Mouse (Mus musculus) megakaryocyte, adult 5-6 weeks (primary cell): ENCODE data around the gene Sema4g. TPM values are rescaled to one million over a fixed set of nuclear protein-coding genes. Genes with fewer than 3 reads are reported as not detected.
A peak's percentile ranks its signal among the peaks of the same experiment; 100 is the strongest.
"Not testable (repeated sequence)": the region's sequence is repeated elsewhere in the genome, so short reads cannot be mapped to it uniquely, and the experiment has no call there.

Experiments used
- ATAC-seq: 2 replicates; pipeline ENCODE4 v1.8.0; 2016; ENCODE audit warnings: mild to moderate bottlenecking, inconsistent platforms; ENCODE audit not compliant: poor library complexity, severe bottlenecking
- total RNA-seq, 2 experiments: library from RNA; stranded (forward) in 1 of 2; stranded (reverse) in 1 of 2; fragments of 153-499, 151-499 nt in 1 of 2; fragments of 221-1000, 200-1000 nt in 1 of 2; gene quantifications; 2 replicates each; pipeline versions ENCODE4 v1.2.3 to v1.2.4; 2015 to 2017

Sema4g gene
- total RNA-seq, 2 experiments from 2014 or later, result not detected

DNA sequence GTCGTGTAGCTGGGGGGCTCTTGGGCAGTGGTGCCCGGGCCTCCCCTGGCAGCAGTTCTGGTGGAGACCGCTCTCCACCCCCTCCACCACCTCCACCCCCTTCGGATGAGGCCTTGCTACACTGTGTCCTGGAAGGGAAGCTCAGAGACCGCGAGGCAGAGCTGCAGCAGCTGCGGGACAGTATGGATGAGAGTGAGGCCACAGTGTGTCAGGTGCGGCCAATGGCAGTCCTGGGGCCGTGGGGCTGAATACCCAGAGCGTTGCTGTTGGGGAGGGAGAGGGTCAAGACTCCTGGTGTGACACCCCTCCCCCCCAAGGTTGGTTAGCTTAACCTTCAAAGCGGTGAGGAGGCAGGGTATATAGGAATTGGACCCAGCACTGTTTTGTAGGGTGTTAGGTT lies 35.1 kb downstream of the Sema4g start:
- no peak for ATAC-seq

DNA sequence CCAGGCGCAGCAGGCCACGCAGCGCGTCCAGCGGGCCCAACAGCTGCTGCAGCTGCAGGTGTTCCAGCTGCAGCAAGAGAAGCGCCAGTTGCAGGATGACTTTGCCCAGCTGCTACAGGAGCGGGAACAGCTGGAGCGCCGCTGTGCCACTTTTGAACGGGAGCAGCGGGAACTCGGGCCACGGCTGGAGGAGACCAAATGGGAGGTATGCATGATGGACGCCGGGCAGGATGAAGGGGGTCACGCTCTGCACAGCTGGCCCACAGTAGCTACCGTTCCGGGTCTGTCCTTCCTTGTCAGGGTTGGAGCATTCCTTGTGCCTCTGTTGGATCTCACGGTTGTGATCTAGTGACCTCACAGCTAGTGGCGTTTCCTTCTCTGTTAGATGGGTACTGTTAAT lies 35.9 kb downstream of the Sema4g start:
- no peak for ATAC-seq

DNA sequence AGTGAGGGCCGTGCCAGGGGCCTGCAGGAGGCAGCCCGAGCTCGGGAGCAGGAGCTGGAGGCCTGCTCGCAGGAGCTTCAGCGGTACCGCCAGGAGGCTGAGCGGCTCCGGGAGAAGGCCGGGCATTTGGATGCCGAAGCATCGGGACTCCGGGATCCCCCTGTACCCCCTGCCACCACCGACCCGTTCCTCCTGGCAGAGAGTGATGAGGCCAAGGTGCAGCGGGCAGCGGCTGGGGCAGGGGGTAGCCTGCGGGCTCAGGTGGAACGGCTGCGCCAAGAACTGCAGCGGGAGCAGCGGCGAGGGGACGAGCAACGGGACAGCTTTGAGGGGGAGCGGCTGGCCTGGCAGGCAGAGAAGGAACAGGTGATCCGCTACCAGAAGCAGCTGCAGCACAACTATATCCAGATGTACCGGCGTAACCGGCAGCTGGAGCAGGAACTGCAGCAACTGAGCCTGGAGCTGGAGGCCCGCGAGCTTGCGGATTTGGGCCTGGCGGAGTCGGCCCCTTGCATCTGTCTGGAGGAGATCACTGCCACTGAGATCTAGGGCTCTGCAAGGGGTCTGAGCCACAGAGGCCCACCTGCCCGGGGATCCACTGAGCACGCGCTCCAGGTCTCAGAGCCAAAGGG lies 37.2 kb downstream of the Sema4g start:
- ATAC-seq, result no peak

DNA sequence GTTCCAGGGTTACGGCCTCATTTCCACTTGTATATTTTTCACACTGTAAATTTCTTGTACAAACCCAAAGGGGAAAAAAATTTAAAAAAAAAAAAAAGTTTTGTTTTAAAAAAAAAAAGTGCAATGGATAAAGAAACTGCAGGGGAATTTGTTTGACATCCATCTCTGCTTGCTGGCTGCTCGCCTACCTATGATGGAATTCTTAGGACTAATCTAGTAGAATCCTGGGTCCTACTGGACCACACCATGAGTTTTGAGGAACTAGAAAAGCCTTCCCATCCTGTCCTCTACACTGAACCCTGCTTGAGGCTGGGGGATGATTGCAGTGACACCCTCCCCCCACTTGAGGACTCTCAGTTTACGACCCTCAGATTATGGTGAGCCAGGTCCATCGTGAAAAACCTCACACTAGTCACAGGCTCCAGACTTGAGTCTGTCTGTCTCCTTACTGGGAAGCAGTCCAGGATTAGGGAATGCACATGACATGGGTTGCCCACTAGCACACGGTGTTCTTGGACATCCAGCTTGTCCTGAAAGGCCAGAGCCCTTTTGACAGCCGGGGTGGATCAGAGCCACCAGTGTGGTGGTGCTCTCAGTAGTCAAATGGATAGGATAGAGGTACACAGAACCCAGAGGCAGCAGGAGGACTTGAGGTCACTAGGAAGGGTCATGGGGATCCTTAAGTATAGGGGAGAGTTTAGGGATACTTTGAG lies 38.2 kb downstream of the Sema4g start:
- ATAC-seq, result no peak

DNA sequence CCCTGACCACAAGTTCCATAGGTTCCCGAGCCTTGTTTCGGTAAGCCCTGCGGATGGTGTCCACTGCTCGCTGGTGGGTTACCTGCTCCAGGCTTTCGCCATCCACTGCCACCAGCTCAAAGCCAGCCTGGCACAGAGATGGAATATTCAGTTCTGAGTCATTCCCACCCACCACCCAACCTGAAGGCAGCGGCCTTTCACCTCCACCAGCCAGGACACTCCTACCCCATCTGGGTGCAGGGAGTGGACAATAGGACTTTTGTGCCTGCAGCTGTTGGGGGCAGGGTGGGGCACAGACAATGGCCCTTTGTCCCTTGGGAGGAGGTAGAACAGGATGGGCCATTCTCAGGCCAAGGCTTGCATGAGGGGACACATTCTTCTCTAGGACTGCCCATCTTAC lies 38.9 kb downstream of the Sema4g start:
- ATAC-seq, result no peak

DNA sequence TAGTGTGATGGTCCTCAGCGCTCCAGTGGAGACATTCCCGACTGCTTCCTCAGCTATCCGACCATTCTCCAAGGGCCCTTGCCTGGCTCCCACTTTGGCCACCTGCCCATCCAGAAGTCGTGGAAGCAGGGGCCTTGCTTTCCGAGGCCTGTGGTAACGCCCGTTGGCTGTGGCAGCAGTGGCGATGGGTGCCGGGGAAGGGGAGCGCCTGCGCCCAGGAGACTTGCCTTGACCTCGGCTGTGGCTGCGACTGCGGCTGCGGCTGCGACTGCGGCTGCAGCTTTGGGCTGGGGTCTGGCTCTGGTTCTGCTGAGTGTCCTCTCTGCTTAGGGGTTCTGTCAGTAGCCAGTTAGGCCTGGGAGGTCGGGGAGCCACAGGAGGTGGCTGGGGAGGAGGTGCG lies 39.8 kb downstream of the Sema4g start:
- ATAC-seq, result no peak

DNA sequence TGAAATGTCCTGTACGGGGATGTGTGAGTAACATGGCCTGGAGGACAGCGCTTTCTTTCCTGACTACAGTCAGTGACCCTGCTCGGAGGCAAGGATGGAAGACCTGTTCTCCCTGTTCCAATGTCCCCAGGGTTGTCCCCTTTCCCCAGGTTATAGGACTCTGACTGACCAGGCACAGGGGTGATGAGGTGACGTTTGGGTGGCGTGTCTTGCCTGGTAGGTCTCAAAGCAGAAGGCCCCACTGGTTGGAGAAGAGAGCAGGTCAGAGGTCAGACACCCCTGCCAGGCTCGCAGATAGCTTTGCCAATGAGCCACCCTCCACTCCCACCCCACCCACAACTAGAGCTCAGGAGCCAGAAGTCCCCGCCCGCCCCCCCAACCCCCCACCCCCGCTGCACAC lies 40.7 kb downstream of the Sema4g start:
- ATAC-seq, result no peak

DNA sequence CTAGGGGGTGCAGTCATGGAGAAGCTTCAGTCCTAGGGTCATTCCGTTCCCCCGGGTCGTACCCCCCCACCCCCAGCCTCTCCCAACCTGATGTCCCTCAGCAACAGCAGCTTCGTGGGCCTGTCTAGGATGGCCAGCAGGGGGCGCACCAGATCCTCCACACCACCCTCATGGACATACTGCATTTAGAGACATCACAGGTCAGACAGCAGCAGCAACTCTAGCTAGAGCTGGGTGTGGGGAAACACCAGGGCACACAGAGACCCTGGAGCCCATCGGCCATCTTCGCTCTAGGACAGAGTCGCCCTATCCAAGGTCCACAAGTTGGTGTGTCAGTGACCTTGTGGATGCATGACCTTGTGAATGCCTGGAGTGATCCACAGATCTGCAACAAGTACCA lies 41.2 kb downstream of the Sema4g start:
- ATAC-seq, result peak; percentile 50

DNA sequence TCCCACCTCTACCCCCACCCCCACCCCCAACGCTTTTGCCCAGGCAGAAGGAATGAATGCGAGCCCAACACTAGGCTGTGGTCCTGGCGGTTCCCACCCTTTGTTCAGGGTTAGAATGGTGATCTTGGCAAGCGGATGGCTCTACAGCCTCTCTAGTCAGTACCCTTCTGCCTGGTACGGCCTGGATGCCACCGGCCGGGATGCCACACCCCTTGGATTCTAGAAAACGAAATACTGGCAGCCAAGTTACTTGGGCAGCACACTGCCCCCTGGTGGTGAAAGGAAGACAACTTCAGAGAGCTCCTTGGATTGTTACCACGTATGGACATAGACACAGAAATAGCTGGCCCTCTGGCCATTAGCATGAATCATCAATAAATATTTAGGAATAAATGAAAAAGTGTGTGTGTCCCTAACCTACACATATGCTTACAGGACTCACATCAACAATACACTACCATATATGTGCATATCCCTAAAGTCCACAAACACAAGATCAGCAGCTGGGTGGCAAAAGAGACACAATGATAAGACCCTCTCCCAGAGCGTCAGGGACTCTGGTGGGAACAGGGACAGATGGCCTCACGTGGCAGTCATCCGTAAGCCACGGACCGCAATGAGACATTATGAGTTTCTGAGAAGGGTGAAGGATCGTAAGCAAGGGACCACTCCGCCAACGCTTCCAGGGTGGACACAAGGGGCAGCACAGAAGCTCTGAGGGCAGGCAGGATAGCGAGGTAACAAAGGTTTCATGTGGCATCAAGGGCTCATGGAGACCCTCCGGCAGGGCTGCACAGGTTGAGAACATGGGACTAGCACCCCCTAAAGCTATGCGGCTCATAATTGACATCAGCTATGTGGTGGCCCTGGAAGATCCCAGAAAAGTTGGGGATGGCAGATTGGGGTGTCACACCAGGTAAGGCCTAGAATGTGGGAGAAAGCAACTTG lies 42.1 kb downstream of the Sema4g start:
- ATAC-seq, result peak; percentile 75

DNA sequence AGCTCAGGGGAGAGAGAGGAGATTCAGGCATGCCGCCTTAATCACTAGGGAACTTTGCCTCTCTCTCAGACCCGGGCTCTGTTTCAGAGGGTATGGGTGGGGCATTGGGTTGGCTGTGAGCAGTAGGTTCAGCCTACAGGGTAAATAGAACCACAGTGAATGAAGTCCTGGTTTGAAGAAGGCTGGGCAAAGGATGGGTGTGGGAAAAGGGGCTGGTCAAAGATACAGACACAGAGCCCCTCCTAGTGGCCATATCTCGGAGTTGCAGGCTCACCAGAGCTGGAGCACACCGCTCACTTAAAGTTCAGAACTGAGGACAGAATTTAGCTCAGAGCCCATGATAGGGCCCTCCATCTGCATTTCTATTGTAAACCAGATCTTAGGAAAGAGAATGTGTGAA lies 42.9 kb downstream of the Sema4g start:
- ATAC-seq, result peak; percentile 84

DNA sequence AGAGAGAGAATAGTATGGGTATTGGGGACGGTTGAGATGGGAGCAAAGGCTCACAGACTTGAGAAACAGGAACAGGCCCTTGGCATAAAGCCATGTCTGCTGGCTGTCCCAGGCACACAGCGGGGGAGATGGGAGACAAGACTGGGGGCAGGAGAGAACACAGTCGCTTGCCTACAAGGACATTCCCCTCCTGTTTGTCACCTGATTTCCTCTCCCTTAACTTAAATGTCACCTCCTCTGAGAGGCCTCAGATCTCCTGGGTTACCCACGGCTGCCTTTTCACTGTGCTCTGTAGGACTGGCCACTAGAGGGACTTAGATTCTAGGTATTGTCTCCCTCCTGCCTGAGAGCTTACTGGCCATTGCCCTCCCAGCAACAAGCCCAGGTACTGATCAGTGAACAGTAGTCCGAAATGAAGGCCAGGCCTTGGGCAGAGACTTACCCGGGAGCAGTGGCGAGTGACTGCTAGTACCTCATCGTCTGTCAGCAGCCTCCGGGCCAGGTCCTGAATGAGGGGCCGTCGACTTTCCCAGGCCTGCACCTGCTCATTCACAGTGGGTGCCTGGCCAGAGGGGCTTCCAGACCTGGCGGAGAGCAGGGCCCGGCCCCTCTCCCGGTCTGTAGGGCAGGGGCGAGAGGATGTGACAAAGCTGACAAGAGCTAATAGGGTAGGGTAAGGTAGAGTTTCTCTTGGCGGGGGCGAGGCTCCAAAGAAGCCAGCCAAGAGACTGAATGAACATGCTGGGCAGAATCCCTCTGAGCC lies 43.9 kb downstream of the Sema4g start:
- 0 out of 2 replicates have a peak, but pooled peaks have one; percentile 32 for ATAC-seq

DNA sequence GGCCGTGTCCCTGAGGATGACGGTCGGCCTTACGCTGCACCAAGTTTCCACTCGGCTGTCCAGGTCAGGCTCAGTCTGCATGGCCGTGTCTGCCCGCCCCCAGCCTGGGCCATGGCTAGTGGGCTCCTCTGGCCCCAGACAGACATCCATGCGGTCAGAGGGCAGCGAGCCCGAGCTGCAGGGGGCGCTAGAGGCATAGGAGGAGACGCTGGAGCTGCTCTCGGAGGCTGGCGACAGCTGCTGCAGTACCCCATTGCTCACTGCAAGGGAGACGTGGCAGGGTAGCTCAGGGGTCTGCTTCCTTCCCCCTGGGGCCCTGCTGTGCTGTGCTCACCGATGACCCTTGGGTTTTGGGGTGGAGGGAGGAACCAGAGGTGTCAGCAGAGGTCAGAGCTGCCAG lies 48.0 kb downstream of the Sema4g start:
- peak; percentile 65 for ATAC-seq

DNA sequence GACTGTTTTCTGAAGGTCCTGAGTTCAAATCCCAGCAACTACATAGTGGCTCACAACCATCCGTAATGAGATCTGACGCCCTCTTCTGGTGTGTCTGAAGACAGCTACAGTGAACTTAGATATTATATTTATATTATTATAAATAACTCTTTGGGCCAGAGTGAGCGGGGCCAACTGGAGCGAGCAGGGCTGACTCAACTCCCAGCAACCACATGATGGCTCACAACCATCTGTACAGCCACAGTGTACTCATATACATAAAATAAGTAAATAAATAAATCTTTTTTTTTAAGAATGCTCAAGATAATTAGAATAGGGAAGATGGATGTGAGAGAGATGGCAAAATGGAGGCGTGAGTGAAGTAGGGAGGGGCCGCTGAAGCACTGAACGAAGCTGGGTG lies 49.3 kb downstream of the Sema4g start:
- ATAC-seq, result not testable (repeated sequence)

DNA sequence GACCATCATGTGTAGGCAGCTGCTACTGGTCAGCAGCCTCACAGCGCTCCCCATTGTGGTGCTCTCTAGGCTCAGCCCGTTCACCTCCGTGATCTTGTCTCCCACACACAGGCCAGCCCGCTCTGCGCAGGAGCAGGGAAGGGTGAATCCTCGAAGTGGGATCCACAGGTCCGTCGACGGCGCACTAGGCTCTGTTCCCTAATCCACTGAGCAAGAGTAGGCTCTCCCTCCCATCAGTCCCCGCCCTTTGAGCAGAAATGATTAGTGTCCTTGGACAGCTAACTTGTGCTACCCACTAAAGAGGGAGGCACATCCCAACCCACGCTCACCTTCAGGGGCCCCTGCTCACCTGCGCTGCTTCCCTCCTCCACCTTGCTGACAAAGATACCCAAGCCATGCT lies 51.3 kb downstream of the Sema4g start:
- no peak for ATAC-seq

DNA sequence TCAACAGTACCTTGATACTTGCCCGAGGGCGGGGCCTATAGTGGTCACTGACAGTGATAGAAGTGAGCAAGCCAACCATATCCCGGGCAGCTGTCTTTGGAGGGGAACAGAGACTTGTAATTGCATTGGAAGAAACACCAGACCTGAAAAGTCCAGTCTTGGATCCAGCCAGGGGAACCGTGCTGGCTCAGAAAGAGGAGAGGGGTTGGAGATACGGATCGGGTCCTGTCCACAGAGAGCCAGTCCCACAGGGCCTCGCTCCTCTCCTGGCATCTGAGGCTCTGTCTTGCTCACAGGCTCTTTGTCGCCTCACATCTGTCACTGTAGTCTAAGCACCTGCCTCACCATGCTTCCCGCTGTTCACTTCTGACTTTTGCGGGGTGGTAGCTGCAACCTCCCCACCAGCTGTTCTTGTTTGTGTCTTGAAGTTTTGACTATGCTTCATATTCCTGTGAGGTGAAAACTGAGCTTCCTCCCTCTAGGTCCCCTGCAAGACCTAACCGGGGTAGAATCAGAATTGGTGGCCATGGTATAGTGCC lies 55.6 kb downstream of the Sema4g start:
- ATAC-seq, result no peak

DNA sequence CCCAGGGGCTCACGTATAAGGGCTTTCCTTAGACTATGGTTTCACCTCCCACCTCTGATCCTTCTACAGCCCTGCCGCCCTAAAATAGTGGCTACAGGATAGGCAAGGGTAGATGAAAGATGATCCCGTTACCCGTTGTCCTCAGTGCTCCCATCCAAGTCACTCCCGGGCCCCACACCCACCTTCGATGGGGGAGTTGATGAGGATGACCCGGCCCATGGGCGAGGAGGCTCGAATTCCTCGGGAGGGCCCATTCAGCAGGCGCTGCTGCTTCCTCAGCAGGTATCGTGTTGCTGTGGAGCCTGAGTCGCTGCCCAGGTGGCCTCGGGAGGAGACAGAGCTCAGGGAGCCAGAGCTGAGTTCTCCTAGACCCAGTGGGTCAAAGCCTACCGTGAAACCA lies 56.3 kb downstream of the Sema4g start:
- ATAC-seq, result no peak

DNA sequence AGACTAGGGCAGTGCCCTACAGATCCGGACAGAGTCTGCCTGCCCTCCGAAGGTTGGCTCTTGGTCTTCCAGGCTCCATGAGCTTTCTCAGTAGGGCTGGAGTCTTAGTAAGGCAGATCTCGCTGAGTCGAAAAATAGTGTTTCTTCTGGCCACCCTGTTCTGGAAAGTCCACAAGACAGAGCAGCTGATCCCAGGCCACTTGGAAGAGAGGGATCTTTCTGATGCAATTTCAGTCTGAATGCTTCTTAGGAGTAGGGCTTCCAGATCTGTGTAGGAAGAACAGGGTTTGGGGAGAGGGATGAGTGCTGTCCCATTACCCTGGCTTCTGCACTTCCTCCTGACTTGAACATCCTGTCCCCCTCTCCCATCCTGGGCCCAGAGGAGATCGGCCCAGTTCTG lies 56.8 kb downstream of the Sema4g start, which contains the start of gene Pdzd7:
TSS of gene Pdzd7 (minus strand) at position 67 of the 400 bp plus-strand sequence.
- ATAC-seq, result no peak

DNA sequence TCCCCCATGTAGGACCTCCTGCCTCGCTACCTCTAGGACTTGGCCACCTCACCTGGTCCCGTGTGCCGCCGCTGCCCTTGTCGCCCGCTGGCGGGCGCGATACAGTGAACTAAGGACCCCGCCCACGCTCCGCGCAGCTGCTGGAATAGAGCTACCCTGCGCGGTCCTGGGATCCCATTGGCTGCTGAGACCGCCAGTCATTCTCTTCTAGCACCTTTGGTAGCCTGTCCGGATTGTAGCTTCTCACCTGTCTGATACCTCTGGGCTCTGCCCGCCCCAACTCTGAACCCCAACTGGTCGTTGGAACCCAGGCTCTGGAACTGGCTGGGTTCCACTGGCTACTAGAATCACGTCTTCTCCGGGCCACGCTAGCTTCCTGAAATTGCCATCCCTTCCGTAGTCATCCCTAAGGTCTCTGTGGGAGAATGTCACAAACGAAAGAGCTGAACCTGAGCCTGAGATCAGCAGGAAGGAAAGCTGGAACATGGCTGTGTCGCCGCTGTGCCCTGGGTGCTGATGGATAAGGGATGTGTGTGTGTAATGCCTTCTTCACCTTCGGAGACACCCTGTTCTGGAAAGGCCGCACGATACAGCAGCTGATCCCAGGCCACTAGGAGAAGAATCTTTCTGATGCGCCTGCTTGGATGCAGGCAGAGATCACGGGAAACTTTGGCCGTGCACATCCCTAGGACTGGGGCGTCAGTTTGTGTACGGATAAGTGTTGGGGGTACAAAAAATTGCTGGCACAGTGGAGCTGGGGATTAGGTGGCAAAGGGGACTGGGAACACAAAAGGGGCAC lies 57.8 kb downstream of the Sema4g start:
- ATAC-seq, result no peak

DNA sequence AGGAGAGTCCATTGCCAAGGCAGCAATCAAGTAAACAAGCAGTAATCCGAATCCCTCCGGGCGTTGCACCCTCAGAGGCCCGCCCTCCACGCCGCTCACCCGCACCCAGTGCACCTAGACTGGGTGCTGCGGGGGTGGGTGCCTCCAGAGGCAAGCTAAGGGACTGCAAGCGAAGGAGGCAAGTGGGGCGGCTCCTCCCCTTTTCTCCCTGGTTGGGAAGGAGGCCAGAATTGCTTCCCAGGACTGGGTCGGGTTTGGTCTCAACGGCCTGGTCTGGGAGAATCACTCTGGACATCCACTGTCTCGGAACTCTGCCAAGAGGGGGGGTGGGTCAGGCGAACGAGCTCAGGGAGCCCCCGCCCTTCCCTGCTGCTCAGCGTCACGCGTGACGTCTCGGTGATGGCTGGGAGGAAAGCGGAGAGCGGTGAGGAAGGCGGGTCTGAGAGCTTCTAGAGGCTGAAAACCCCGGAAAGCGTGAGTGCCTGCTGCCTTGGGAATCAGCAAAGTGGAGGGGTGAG lies 58.6 kb downstream of the Sema4g start, which contains the start of gene Sfxn3:
TSS of gene Sfxn3 (plus strand) at position 87 of the 518 bp plus-strand sequence.
- peak; percentile 88 for ATAC-seq
